Mouse (Mus musculus) heart, adult 2 months (tissue): ENCODE results near the gene Cpxm1. TPM values are rescaled to one million over a fixed set of nuclear protein-coding genes. Genes with fewer than 3 reads are reported as not detected.

Experiments
- DNase-seq, 2 experiments: peaks; one replicate each; pipeline ENCODE4 v3.0.0; 2021
- H3K27ac ChIP-seq: fragments of 200-600 bp; 2 replicates; pipeline ENCODE4 v1.8.1; 2022
- H3K27me3 ChIP-seq: fragments of 200-500 bp; 2 replicates; pipeline ENCODE4 v1.6.1; 2012; ENCODE audit warnings: mild to moderate bottlenecking, low read length, inconsistent platforms, mixed read lengths; ENCODE audit not compliant: control insufficient read depth, insufficient read depth
- H3K36me3 ChIP-seq: fragments of 200-500 bp; 2 replicates; pipeline ENCODE4 v1.6.1; 2012; ENCODE audit warnings: low read length, inconsistent platforms; ENCODE audit not compliant: control insufficient read depth, insufficient read depth
- H3K4me1 ChIP-seq: fragments of 200-500 bp; 2 replicates; pipeline ENCODE4 v1.6.1; 2011; ENCODE audit warnings: low read length; ENCODE audit not compliant: control insufficient read depth, insufficient read depth
- H3K4me3 ChIP-seq: fragments of 200-600 bp; 2 replicates; pipeline ENCODE4 v1.8.1; 2022
- H3K79me2 ChIP-seq: fragments of 200-500 bp; replicated peaks from 2 replicates; pipeline ENCODE4 v1.6.1; 2012; ENCODE audit warnings: mild to moderate bottlenecking, inconsistent platforms, low read length, moderate library complexity, mixed read lengths; ENCODE audit not compliant: control insufficient read depth, insufficient read depth
- H3K9ac ChIP-seq: fragments of 200-500 bp; 2 replicates; pipeline ENCODE4 v1.6.1; 2012; ENCODE audit warnings: low read depth, mild to moderate bottlenecking, control low read depth, inconsistent platforms, low read length, mixed read lengths
- CTCF ChIP-seq: fragments of 200-600 bp; IDR thresholded peaks from 2 replicates; pipeline ENCODE4 v1.8.1; 2022; ENCODE audit warnings: antibody characterized with exemption, mild to moderate bottlenecking, moderate library complexity
- EP300 ChIP-seq: fragments of 200-500 bp; IDR thresholded peaks from 2 replicates; pipeline ENCODE4 v1.6.1; 2011; ENCODE audit warnings: low read depth, low read length, control low read depth; ENCODE audit not compliant: insufficient read depth
- POLR2A ChIP-seq: fragments of 200-500 bp; IDR thresholded peaks from 2 replicates; pipeline ENCODE4 v1.6.1; 2011; ENCODE audit warnings: mild to moderate bottlenecking, low read depth, low read length, control low read depth; ENCODE audit not compliant: insufficient read depth
- WGBS: fragments of 180-500 bp; shearing (Covaris S2); methylation state at CpG from one replicate; pipeline ENCODE4 v1.1.7; 2018; 5-methylcytosine and 5-hydroxymethylcytosine counted together
- intact Hi-C: fragments of 180-260 bp; cut with DNase I; formaldehyde crosslinking; loops from one replicate; pipeline ENCODE4 v1.15.1; 2025
- polyA plus RNA-seq: library from polyadenylated mRNA; depleted of rRNA; stranded (reverse); fragments of >200 nt; gene quantifications from 2 replicates; pipeline ENCODE4 v1.2.3, GENCODE M21; 2012
- total RNA-seq, 2 experiments: library from RNA; stranded (reverse); gene quantifications; 2 replicates each; pipeline ENCODE4 v1.2.3; 2021

Cpxm1 gene
- total and polyA plus RNA-seq, 3 experiments: 1.9 to 8.2 (median 3.3) TPM

DNA sequence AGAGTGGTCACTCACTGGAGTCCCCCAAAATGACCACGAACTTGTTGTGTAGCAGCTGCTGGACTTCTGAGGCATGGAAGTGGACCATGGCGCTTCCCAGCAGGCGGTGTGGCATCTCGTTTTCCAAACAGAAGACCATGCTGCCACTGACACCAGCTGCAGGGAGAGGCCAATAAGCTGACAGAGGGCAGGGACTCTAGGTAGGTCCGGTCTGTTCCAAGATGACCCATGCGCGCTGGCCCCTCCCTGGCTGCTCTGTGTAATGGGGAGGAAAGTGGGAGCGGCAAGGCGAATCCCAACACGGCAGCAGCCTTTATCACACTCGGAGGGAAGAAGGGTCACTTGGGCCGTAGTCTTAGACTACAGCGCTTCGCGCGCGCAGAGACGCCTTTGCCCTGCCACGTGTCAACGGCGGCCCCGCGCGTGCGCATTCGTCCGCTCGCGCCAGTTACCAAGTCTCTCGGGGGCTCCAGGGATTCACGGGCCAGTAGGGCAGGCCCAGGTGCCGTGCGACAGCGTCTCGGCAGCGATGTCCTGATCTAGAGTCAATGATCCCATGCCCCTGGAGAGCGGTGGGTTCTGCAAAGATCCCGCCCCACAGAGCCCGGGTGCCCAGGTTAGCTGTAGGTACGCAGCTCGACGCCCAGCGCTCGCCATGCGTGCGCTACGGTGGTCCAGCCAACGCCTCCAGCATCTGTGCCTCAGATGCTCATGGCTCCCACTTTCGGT lies 26.2 kb upstream of the Cpxm1 start:
- TF ChIP-seq POLR2A (no peak), EP300 (no peak), CTCF (no peak)
- intact Hi-C loops: loop anchor here (2.0 to 10.0 kb wide), 4 partner anchors 25 to 241 kb away; partner anchors contain the start of genes Ddrgk1, Itpa and Mrps26
- Histone ChIP-seq H3K27ac (peak overlapping the region; percentile 93), H3K4me3 (peak overlapping the region; percentile 98), H3K4me1 (peaks cover 4% of the 10 kb centered on the region), H3K79me2 (no peaks in the 10 kb centered on the region), H3K36me3 (no peaks in the 10 kb centered on the region), H3K27me3 (no peaks in the 10 kb centered on the region), H3K9ac (peak overlapping the region; percentile 74)
- peak; percentile 84 to 85 for DNase-seq
- WGBS: 10% methylated on average over 49 of the region's 49 CpGs

DNA sequence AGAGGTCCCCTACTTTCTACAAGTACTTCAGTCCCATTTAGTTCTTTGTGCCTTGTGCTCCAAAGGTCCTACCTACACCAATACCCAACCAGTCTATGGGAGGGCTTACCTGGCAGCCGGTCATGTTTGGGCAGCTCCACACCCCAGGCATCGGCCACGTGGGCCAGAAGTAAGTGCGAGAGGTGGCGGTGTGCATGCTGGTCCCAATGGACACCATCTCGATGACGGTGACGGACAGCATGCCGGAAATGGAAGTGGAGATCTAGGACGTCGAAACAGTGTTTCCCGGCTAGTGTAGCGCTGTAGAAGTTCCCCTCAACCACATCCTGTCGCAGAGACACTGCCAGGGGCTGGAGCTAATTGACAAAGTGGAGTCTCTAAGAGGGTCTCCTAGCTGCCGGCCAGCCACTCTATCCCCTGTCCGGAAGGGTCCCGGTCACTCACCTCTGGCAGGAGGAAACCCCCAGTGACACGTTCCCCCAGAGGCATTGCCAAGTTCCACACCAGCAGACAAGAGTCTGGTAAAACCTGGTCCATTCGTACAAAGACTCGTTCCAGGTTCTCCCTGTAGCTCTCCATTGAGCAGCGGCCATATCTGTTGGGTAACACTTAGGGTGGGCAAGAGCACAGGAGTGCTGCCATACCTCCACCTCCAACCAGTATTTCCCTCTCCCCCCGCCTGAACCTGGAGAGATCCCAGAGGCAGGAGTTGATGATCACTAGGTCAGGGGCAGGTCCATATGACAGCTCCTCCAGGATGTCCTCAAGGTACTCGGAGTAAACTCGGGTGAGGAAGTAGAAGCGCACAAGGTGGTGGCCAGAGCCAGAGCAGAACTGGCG lies 24.6 kb upstream of the Cpxm1 start:
- H3K9ac ChIP-seq: no peak overlapping the region
- no peak overlapping the region for H3K4me3 ChIP-seq
- H3K79me2 ChIP-seq: no peaks in the 10 kb centered on the region
- DNase-seq: no peak
- no peak overlapping the region for H3K27ac ChIP-seq
- intact Hi-C loops: loop anchor here (5.0 to 10.0 kb wide), 3 partner anchors 140 to 243 kb away; partner anchors contain the start of genes Ddrgk1, Itpa and Mrps26
- WGBS: 94% methylated on average over 26 of the region's 26 CpGs
- no peaks in the 10 kb centered on the region for H3K36me3 ChIP-seq
- TF ChIP-seq CTCF: no peak
- no peak for TF ChIP-seq EP300
- TF ChIP-seq POLR2A: no peak
- no peaks in the 10 kb centered on the region for H3K27me3 ChIP-seq
- H3K4me1 ChIP-seq: peaks cover 4% of the 10 kb centered on the region

DNA sequence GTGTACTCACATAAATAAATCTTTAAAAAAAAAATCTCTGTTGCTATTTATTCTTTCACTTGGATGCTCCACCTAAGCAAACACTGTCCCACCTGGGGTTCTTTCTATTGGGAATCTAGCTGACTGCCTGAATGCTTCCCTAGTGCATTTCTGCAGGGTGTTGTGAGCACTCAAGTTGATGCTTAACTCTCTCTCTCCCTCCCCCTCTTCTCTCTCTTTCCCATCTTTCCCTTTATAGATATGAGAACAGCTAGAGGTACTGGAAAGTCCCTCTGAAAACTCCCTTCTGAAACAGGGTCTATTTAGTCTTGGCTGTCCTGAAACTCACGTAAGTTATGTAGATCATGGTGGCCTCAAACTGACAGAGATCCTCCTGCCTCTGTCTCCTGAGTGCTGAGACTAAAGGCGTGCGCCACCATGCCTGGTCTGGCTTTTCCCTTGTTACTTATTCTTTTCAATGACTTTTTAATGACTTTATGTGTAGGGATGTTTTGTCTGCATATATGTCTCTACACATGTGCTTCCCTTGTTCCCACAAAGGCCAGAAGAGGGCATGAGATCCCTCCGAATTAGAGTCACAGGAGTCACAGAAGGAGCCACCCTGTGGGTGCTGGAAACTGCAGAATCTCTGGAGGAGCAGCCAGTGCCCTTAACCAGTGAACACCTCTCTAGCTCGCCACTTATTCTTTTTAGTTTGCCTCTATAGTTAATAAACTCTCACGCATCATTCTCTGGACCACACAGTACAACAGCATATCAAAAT lies 16.9 kb upstream of the Cpxm1 start:
- no peak overlapping the region for H3K27ac ChIP-seq
- no peak overlapping the region for H3K4me3 ChIP-seq
- H3K79me2 ChIP-seq: no peaks in the 10 kb centered on the region
- DNase-seq: no peak
- intact Hi-C loops: no loop called here
- 78% methylated on average over 6 of the region's 6 CpGs for WGBS
- H3K9ac ChIP-seq: no peak overlapping the region
- no peaks in the 10 kb centered on the region for H3K4me1 ChIP-seq
- TF ChIP-seq CTCF (peak; percentile 40), EP300 (no peak)
- no peaks in the 10 kb centered on the region for H3K36me3 ChIP-seq
- H3K27me3 ChIP-seq: no peaks in the 10 kb centered on the region

DNA sequence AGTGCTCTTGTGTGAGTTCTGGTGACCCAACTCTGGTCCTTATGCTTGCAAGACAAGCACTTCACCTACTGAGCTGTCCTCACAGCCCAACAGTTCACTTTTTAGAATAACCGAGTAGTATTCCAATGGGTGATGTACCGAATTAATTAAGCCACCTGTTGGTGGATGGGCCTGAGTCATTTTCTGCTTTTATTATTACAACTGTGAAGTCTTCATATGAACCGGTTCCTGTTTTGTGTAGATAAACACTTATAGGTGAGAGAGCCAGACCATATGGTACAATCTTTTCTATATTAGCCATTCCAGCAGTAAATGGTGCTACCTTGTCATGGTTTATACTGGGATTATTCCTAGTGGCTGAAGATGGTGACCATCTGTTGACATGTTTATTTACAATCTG lies 15.4 kb upstream of the Cpxm1 start:
- no peaks in the 10 kb centered on the region for H3K27me3 ChIP-seq
- DNase-seq: no peak
- no peak overlapping the region for H3K4me3 ChIP-seq
- H3K27ac ChIP-seq: no peak overlapping the region
- H3K9ac ChIP-seq: no peak overlapping the region
- WGBS: 78% methylated on average over 3 of the region's 3 CpGs
- H3K79me2 ChIP-seq: no peaks in the 10 kb centered on the region
- H3K36me3 ChIP-seq: no peaks in the 10 kb centered on the region
- TF ChIP-seq CTCF (no peak), EP300 (no peak), POLR2A (no peak)
- intact Hi-C loops: no loop called here
- no peaks in the 10 kb centered on the region for H3K4me1 ChIP-seq

DNA sequence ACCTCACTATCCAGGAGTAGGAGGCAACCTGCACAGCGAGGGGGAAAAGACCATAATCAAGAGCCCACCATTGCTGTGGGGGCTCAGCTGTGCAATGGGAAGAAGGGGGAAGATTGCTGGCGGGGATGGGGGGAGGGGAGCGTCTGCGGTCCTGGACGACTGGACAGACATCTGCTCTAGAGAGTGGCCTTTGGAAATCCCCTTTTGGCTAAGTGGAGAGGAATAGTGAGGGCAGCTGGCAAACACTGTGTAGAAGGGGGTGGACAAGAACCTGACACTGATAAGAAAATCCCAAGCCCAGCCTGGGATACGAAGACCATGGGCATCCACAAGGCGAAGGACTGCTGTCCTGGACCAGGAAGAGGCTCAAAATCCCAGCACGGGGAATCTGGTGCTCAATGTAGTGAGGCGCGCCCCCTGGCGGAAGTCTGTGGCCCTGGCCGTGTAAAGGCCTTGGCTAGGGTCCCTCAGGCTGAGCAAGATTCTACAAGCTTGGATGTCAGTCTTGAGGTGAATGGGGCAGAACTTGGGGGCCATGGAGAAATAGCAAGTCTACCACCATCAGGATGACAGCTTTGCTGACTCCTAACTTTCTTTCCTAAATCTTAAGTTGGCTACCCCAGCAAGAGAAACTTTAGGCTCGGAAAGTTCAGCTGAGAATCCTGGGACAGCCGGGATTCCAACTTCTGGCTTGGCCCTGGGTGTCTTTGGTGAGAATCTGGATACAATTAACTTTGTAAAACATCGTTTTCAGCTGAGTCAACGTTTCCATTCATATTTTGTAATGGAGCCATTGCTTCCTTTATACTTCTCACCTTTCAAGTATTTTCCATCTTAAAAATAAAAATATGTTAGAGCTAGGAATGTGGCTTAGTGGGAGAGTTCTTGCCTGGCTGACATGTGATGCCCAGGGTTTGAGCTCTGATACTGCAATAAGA lies 14.5 kb upstream of the Cpxm1 start:
- H3K27me3 ChIP-seq: no peaks in the 10 kb centered on the region
- no peak overlapping the region for H3K9ac ChIP-seq
- H3K4me1 ChIP-seq: no peaks in the 10 kb centered on the region
- TF ChIP-seq POLR2A (no peak), EP300 (no peak), CTCF (no peak; the same call in 1 of the 2 replicates)
- WGBS: 32% methylated on average over 16 of the region's 16 CpGs
- no peak overlapping the region for H3K27ac ChIP-seq
- intact Hi-C loops: loop anchor here (1.0 kb wide), 1 partner anchor 121 kb away; no protein-coding TSS in a partner anchor
- H3K36me3 ChIP-seq: no peaks in the 10 kb centered on the region
- H3K4me3 ChIP-seq: no peak overlapping the region
- H3K79me2 ChIP-seq: no peaks in the 10 kb centered on the region
- peak; percentile 81 to 89 for DNase-seq
